Mouse (Mus musculus): ENCODE measurements at regions not wholly inside any gene's neighbourhood (a gene's known extent, or its start where the extent isn't known, plus 50 kb on each side); places are given as distances from the start of the nearest gene placed in this dataset.

DNA sequence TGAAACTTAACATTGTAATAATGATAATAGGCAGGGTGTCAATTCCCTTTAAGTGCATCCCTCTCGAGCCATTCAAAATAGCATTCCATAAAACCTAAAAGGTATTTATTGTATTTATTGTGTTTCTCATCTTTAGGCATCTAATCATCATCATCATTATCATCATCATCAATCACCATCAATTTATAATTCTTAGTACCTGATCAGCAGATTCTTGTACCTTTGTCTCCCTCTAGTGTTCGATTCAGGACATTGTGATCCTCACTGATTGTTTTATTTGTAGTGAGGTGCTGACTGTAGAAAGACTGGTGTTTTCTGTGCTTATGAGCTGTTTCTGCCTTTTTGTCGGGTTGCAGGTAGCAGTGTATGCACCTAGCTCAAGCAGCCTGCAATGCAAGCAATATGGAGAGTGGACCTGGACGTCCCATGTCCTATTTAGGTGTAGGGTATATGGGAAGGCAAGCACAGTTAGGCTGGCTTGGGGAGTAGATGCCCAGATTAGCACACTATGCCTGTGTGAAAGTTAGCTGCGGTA, 177.4 kb upstream of the Gm28363 start:
- H3K4me2 ChIP-seq (ENCODE audit: low read depth): no peak overlapping the region
- WGBS: 24% methylated on average over 5 of the region's 5 CpGs
- no peaks in the 10 kb centered on the region for H3K27me3 ChIP-seq (ENCODE audit: control insufficient read depth, insufficient read depth, low read length)
- no peaks in the 10 kb centered on the region for H3K9me3 ChIP-seq (ENCODE audit: control insufficient read depth, low read length)
- H3K36me3 ChIP-seq (ENCODE audit: control insufficient read depth, insufficient read depth, low read length): no peaks in the 10 kb centered on the region
- ATAC-seq (ENCODE audit: insufficient read depth, low FRiP score, low TSS enrichment) (no peak), DNase-seq (ENCODE audit: low spot score) (no peak)
- H3K27ac ChIP-seq (ENCODE audit: low read depth, low read length): no peak overlapping the region
- no peak overlapping the region for H3K9ac ChIP-seq (ENCODE audit: low read length)
- no peak overlapping the region for H3K4me3 ChIP-seq (ENCODE audit: low read depth, low read length)
- H3K4me1 ChIP-seq (ENCODE audit: control insufficient read depth, insufficient read depth, low read length): no peaks in the 10 kb centered on the region

Measured in neural tube, embryonic 11.5 days (tissue).